Mouse (Mus musculus): ENCODE results near the gene Prl5a1.

Prl5a1 gene

DNA sequence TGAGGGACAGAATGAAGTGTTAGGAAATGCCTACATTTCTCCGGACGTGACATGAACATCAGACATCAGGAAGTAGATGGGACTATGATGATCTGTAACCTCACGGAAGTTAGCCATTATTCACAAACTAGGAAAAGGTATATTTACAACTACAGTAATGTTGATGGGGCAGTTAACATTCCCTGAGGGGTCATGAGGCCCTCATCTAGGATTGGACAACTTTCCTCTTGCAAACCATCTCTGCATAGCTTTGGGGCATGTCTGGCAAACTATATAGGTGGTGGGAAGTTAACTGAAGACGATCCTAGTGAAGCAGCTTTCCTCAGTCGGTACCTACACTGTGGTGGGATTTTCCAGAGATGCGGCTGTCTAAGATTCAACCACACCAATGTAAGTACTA lies at the start of gene Prl5a1:
Gene Prl5a1 (plus strand): TSS at position 301 of the 400 bp plus-strand sequence.
- no peak for DNase-seq

DNA sequence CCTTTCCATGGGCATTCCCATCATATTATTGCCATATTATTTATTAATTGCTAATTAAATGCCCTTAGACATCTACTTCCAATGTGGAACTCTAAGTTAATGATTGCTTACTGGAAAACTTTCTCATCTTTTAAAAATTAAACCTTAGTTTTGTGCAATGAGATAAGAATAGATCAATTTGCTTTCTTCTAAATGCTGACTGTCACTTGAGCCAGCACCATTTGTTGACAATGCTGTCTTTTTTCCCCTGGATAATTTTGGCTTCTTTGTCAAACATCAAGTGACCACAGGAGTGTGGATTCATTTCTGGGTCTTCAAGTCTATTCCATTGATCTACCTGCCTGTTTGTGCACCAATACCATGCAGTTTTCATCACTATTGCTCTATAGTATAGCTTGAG lies 46.1 kb upstream of the Prl5a1 start:
- no peak for DNase-seq

DNA sequence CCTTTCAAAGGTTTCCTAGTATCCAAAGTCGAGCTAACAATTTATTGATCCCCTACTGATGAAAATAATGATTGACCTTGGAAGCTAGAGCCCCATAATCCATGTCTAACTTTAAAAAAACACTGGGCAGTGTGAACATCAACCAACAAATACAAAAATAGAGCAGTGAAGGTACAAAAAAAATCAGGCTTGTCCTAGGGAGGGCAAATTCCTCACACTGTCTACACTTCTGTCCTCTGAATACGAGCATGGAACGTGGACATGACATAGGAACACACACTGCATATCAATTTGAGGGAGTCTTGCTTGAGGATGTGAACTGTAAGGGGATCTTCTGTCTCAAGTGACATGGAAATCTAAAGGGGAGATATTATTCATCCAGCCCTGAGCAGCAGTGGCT lies 33.7 kb upstream of the Prl5a1 start:
- DNase-seq, result no peak

DNA sequence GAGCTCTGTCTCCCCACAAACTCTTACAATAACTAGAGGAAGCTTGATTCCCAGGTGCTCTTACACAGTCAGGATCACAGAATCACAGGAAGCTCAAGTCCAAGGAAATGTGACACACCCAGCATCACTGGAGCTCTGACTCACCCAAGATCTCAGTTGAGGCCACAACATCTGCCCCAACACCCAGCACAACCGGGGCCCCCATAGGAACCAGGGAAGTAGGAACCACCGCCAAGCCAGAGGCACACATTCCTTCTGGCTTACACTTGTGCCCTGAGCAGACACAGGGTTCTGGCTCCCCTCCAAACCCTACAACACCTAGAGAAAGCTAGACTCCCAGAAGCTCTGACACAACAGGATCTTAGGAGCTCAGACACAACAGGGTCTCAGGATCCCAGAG lies 9.5 kb upstream of the Prl5a1 start:
- no peak for DNase-seq

DNA sequence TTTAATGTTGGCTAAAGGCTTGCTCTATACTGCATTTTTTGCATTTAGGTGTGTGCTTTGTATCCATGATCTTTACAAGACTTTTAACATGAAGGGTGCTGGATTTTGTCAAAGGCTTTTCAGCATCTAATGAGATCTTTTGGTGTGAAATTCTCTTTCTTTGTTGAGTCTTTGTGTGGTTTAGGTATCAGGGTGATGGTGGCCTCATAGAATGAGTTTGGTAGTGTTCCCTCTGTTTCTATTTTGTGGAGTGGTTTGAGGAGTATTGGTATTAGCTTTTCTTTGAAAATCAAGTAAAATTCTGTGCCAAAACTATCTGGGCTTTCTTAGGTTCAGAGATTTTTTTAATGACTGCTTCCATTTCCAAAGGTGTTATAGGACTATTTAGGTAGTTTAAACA lies 6.5 kb upstream of the Prl5a1 start:
- DNase-seq, result no peak

All from lung, postnatal 4 days (tissue).